Mouse (Mus musculus) liver, postnatal 0 days (tissue): ENCODE measurements around the gene Mboat2.

ENCODE experiments used
- CTCF ChIP-seq: sonication (generic); IDR thresholded peaks from 2 replicates; pipeline ENCODE4 v1.5.1; 2016; ENCODE audit warnings: antibody characterized with exemption, low read depth
- EP300 ChIP-seq: IDR thresholded peaks from 2 replicates; pipeline ENCODE4 v1.6.1; 2016; ENCODE audit warnings: antibody characterized with exemption, low read depth, mild to moderate bottlenecking

- TF ChIP-seq CTCF (no peak), EP300 (no peak)
Measured at GRCm38 (mm10) chr12:24890684-24891459, 60.2 kb downstream of the Mboat2 start.
